Mouse (Mus musculus): ENCODE results near the gene Serpinb8. TPM values are rescaled to one million over a fixed set of nuclear protein-coding genes. Genes with fewer than 3 reads are reported as not detected.

Gene Serpinb8
- polyA plus RNA-seq, 1 experiment from 2014 or later: 2.4 TPM

- H3K4me1 ChIP-seq (replicated peaks; ENCODE audit: insufficient read depth, low read length): no peaks in the 10 kb centered on the region
- DNase-seq (ENCODE audit: low spot score) (no peak), ATAC-seq (replicated peaks; ENCODE audit: low FRiP score, low read depth) (no peak)
- H3K9me3 ChIP-seq (replicated peaks; ENCODE audit: low read length): no peaks in the 10 kb centered on the region
- H3K4me2 ChIP-seq (ENCODE audit: low read length): no peak overlapping the region
- TF ChIP-seq CTCF (IDR thresholded peaks at IDR 0.05; ENCODE audit: low read depth): no peak
- 65% methylated on average over 3 of the region's 3 CpGs for WGBS
- H3K27ac ChIP-seq: no peak overlapping the region
- no peaks in the 10 kb centered on the region for H3K27me3 ChIP-seq (ENCODE audit: insufficient read depth, low read length)
- no peak overlapping the region for H3K9ac ChIP-seq (ENCODE audit: low read depth, low read length)
- no peaks in the 10 kb centered on the region for H3K36me3 ChIP-seq (ENCODE audit: insufficient read depth, low read length)
- H3K4me3 ChIP-seq (replicated peaks; ENCODE audit: low read depth, low read length): no peak overlapping the region
Measured at GRCm38 (mm10) chr1:107592644-107593043, 2.8 kb downstream of the Serpinb8 start.

GRCm38 (mm10) chr1:107593469-107593868 is 3.7 kb downstream of the Serpinb8 start:
- Histone ChIP-seq H3K27me3 (ENCODE audit: insufficient read depth, low read length) (no peaks in the 10 kb centered on the region), H3K4me1 (replicated peaks; ENCODE audit: insufficient read depth, low read length) (no peaks in the 10 kb centered on the region), H3K9me3 (replicated peaks; ENCODE audit: low read length) (no peaks in the 10 kb centered on the region), H3K36me3 (ENCODE audit: insufficient read depth, low read length) (no peaks in the 10 kb centered on the region), H3K9ac (ENCODE audit: low read depth, low read length) (no peak overlapping the region), H3K4me3 (replicated peaks; ENCODE audit: low read depth, low read length) (no peak overlapping the region), H3K27ac (no peak overlapping the region), H3K4me2 (ENCODE audit: low read length) (no peak overlapping the region)
- 60% methylated on average over 2 of the region's 2 CpGs for WGBS
- ATAC-seq (replicated peaks; ENCODE audit: low FRiP score, low read depth) (no peak), DNase-seq (ENCODE audit: low spot score) (no peak)
- peak; percentile 47 for TF ChIP-seq CTCF (IDR thresholded peaks at IDR 0.05; ENCODE audit: low read depth)

GRCm38 (mm10) chr1:107596874-107597273 is 7.1 kb downstream of the Serpinb8 start:
- H3K9ac ChIP-seq (ENCODE audit: low read depth, low read length): no peak overlapping the region
- no peaks in the 10 kb centered on the region for H3K36me3 ChIP-seq (ENCODE audit: insufficient read depth, low read length)
- no peak for TF ChIP-seq CTCF (IDR thresholded peaks at IDR 0.05; ENCODE audit: low read depth)
- H3K4me3 ChIP-seq (replicated peaks; ENCODE audit: low read depth, low read length): no peak overlapping the region
- DNase-seq (ENCODE audit: low spot score) (no peak), ATAC-seq (replicated peaks; ENCODE audit: low FRiP score, low read depth) (no peak)
- no peak overlapping the region for H3K4me2 ChIP-seq (ENCODE audit: low read length)
- H3K27ac ChIP-seq: no peak overlapping the region
- no peaks in the 10 kb centered on the region for H3K9me3 ChIP-seq (replicated peaks; ENCODE audit: low read length)
- no peaks in the 10 kb centered on the region for H3K4me1 ChIP-seq (replicated peaks; ENCODE audit: insufficient read depth, low read length)
- no peaks in the 10 kb centered on the region for H3K27me3 ChIP-seq (ENCODE audit: insufficient read depth, low read length)

GRCm38 (mm10) chr1:107598476-107598875 is 8.7 kb downstream of the Serpinb8 start:
- ATAC-seq (replicated peaks; ENCODE audit: low FRiP score, low read depth): no peak
- H3K36me3 ChIP-seq (ENCODE audit: insufficient read depth, low read length): no peaks in the 10 kb centered on the region
- TF ChIP-seq CTCF (IDR thresholded peaks at IDR 0.05; ENCODE audit: low read depth): peak; percentile 70
- no peaks in the 10 kb centered on the region for H3K4me1 ChIP-seq (replicated peaks; ENCODE audit: insufficient read depth, low read length)
- H3K4me2 ChIP-seq (ENCODE audit: low read length): no peak overlapping the region
- H3K4me3 ChIP-seq (replicated peaks; ENCODE audit: low read depth, low read length): no peak overlapping the region
- H3K27me3 ChIP-seq (ENCODE audit: insufficient read depth, low read length): no peaks in the 10 kb centered on the region
- H3K9ac ChIP-seq (ENCODE audit: low read depth, low read length): no peak overlapping the region
- H3K27ac ChIP-seq: no peak overlapping the region
- DNase-seq (ENCODE audit: low spot score): peak; percentile 25
- H3K9me3 ChIP-seq (replicated peaks; ENCODE audit: low read length): no peaks in the 10 kb centered on the region

GRCm38 (mm10) chr1:107608942-107609341 is 19.1 kb downstream of the Serpinb8 start:
- Histone ChIP-seq H3K4me1 (replicated peaks; ENCODE audit: insufficient read depth, low read length) (no peaks in the 10 kb centered on the region), H3K27me3 (ENCODE audit: insufficient read depth, low read length) (no peaks in the 10 kb centered on the region), H3K4me3 (replicated peaks; ENCODE audit: low read depth, low read length) (no peak overlapping the region), H3K36me3 (ENCODE audit: insufficient read depth, low read length) (no peaks in the 10 kb centered on the region), H3K4me2 (ENCODE audit: low read length) (no peak overlapping the region), H3K9me3 (replicated peaks; ENCODE audit: low read length) (no peaks in the 10 kb centered on the region), H3K27ac (no peak overlapping the region), H3K9ac (ENCODE audit: low read depth, low read length) (no peak overlapping the region)
- WGBS: 28% methylated on average over 1 of the region's 1 CpGs
- no peak for ATAC-seq (replicated peaks; ENCODE audit: low FRiP score, low read depth)
- no peak for TF ChIP-seq CTCF (IDR thresholded peaks at IDR 0.05; ENCODE audit: low read depth)
- DNase-seq (ENCODE audit: low spot score): no peak

- H3K27ac ChIP-seq: no peak overlapping the region
- no peak overlapping the region for H3K4me3 ChIP-seq (replicated peaks; ENCODE audit: low read depth, low read length)
- H3K4me2 ChIP-seq (ENCODE audit: low read length): no peak overlapping the region
- H3K36me3 ChIP-seq (ENCODE audit: insufficient read depth, low read length): no peaks in the 10 kb centered on the region
- no peaks in the 10 kb centered on the region for H3K4me1 ChIP-seq (replicated peaks; ENCODE audit: insufficient read depth, low read length)
- no peak for TF ChIP-seq CTCF (IDR thresholded peaks at IDR 0.05; ENCODE audit: low read depth)
- H3K9me3 ChIP-seq (replicated peaks; ENCODE audit: low read length): no peaks in the 10 kb centered on the region
- H3K9ac ChIP-seq (ENCODE audit: low read depth, low read length): no peak overlapping the region
- 91% methylated on average over 2 of the region's 2 CpGs for WGBS
- H3K27me3 ChIP-seq (ENCODE audit: insufficient read depth, low read length): no peaks in the 10 kb centered on the region
- ATAC-seq (replicated peaks; ENCODE audit: low FRiP score, low read depth) (no peak), DNase-seq (ENCODE audit: low spot score) (no peak)
Measured at GRCm38 (mm10) chr1:107614087-107614486, 24.3 kb downstream of the Serpinb8 start.

GRCm38 (mm10) chr1:107622017-107622416 is 32.2 kb downstream of the Serpinb8 start:
- DNase-seq (ENCODE audit: low spot score) (no peak), ATAC-seq (replicated peaks; ENCODE audit: low FRiP score, low read depth) (no peak)
- Histone ChIP-seq H3K4me1 (replicated peaks; ENCODE audit: insufficient read depth, low read length) (no peaks in the 10 kb centered on the region), H3K36me3 (ENCODE audit: insufficient read depth, low read length) (no peaks in the 10 kb centered on the region), H3K9ac (ENCODE audit: low read depth, low read length) (no peak overlapping the region), H3K27ac (no peak overlapping the region), H3K4me3 (replicated peaks; ENCODE audit: low read depth, low read length) (no peak overlapping the region), H3K4me2 (ENCODE audit: low read length) (no peak overlapping the region), H3K9me3 (replicated peaks; ENCODE audit: low read length) (no peaks in the 10 kb centered on the region), H3K27me3 (ENCODE audit: insufficient read depth, low read length) (no peaks in the 10 kb centered on the region)
- no peak for TF ChIP-seq CTCF (IDR thresholded peaks at IDR 0.05; ENCODE audit: low read depth)
- WGBS: 72% methylated on average over 4 of the region's 4 CpGs

Measured in kidney, postnatal 0 days (tissue).